Mouse (Mus musculus): ENCODE measurements around the gene Apcs.

DNA sequence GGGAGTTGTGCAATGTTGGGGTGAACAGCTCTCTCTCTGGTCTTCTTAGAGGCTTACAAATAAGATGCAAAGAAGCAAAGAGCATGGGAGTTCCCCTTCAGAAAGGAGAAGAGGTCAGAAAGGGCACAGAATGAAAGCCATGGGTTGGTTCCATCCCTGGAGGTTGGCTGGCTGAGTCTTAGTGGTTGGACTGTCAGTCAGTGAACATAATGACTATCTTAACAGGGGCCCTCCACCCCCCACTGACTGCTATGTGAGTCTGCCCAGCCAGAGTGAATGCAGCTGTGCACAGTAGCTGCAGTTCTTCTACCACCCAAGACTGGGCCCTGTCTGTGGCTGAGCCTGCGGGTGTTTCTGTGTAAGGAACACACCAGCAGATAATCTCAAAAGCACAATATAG lies 18.2 kb downstream of the Apcs start:
- TF ChIP-seq POLR2A (IDR thresholded peaks at IDR 0.05; ENCODE audit: borderline replicate concordance, control insufficient read depth, low read depth, low read length), result no peak
- TF ChIP-seq CTCF (IDR thresholded peaks at IDR 0.05; ENCODE audit: control insufficient read depth, insufficient read depth, low read length), result no peak

All from bone marrow, adult 2 months (tissue).